Comparison of ENCODE assay signal across 8 mouse cellular contexts in genomic region chr9:102866893-102867292, GRCm38 (mm10). TPM values are rescaled to one million over a fixed set of nuclear protein-coding genes. Genes with fewer than 3 reads are reported as not detected.
A peak's percentile ranks its signal among the peaks of the same experiment; 100 is the strongest.
DNase-seq lines count a peak whose midpoint lies in the region; ATAC-seq and TF ChIP-seq lines count a peak whose summit lies in the region.

No protein-coding gene starts in this region.

- DNase-seq in CD4-positive, CD25-positive, alpha-beta regulatory T cell, adult 2 months (ENCODE audit: low read depth, low spot score), result peak; percentile 76
- DNase-seq in adrenal gland, postnatal 36 days, result peak; percentile 83 to 89
- peak; percentile 83 for DNase-seq in embryonic facial prominence, embryonic 11.5 days (ENCODE audit: low spot score)
- peak; percentile 73 to 87 for DNase-seq in heart, adult 18-20 months
- peak; percentile 57 to 79 for DNase-seq in kidney, adult 8-10 months
- peak; percentile 76 for DNase-seq in limb, embryonic 14.5 days (ENCODE audit: low spot score)
- peak; percentile 79 for DNase-seq in midbrain, postnatal 0 days (ENCODE audit: low spot score)
- DNase-seq in thymus, postnatal 0 days (ENCODE audit: low spot score), result peak; percentile 49

- H3K36me3 ChIP-seq in embryonic facial prominence, embryonic 11.5 days (replicated peaks; ENCODE audit: control insufficient read depth, insufficient read depth, low read depth, low read length), result no peaks in the 10 kb centered on the region; the same call in 1 of the 2 replicates
- H3K36me3 ChIP-seq in limb, embryonic 14.5 days (ENCODE audit: control insufficient read depth, insufficient read depth, low read length), result peaks cover 43% of the 10 kb centered on the region
- peaks cover 23% of the 10 kb centered on the region for H3K36me3 ChIP-seq in midbrain, postnatal 0 days (ENCODE audit: insufficient read depth, low read length)

- no peak overlapping the region for H3K9ac ChIP-seq in embryonic facial prominence, embryonic 11.5 days (replicated peaks; ENCODE audit: low read length)
- no peak overlapping the region for H3K9ac ChIP-seq in limb, embryonic 14.5 days (ENCODE audit: low read depth, low read length, severe bottlenecking)
- no peak overlapping the region for H3K9ac ChIP-seq in midbrain, postnatal 0 days (replicated peaks; ENCODE audit: low read length, poor library complexity, severe bottlenecking)

- H3K27me3 ChIP-seq in embryonic facial prominence, embryonic 11.5 days (ENCODE audit: control insufficient read depth, insufficient read depth, low read length), result no peaks in the 10 kb centered on the region
- no peaks in the 10 kb centered on the region for H3K27me3 ChIP-seq in limb, embryonic 14.5 days (ENCODE audit: control insufficient read depth, insufficient read depth, low read length)
- no peaks in the 10 kb centered on the region for H3K27me3 ChIP-seq in midbrain, postnatal 0 days (ENCODE audit: insufficient read depth, low read length)

- H3K4me3 ChIP-seq in embryonic facial prominence, embryonic 11.5 days (ENCODE audit: low read depth, low read length), result no peak overlapping the region
- H3K4me3 ChIP-seq in limb, embryonic 14.5 days (replicated peaks; ENCODE audit: low read length), result no peak overlapping the region
- no peak overlapping the region for H3K4me3 ChIP-seq in midbrain, postnatal 0 days (ENCODE audit: low read depth, low read length)

- no peak for TF ChIP-seq POLR2A in limb, embryonic 14.5 days (IDR thresholded peaks at IDR 0.05; ENCODE audit: borderline replicate concordance, extremely low read depth, insufficient read depth, insufficient read length)

- H3K4me2 ChIP-seq in embryonic facial prominence, embryonic 11.5 days (ENCODE audit: low read depth, low read length), result no peak overlapping the region
- H3K4me2 ChIP-seq in limb, embryonic 14.5 days (replicated peaks; ENCODE audit: low read depth, low read length, severe bottlenecking), result no peak overlapping the region
- no peak overlapping the region for H3K4me2 ChIP-seq in midbrain, postnatal 0 days (ENCODE audit: low read depth, low read length, poor library complexity, severe bottlenecking)

- peak; percentile 88 for TF ChIP-seq CTCF in midbrain, postnatal 0 days (IDR thresholded peaks at IDR 0.05)

- no peak for ATAC-seq in embryonic facial prominence, embryonic 11.5 days (replicated peaks; ENCODE audit: insufficient number of reproducible peaks, low FRiP score, low TSS enrichment, low read depth)
- peak; percentile 39; the same call in 1 of the 2 replicates for ATAC-seq in limb, embryonic 14.5 days (ENCODE audit: low FRiP score, low read depth)
- ATAC-seq in midbrain, postnatal 0 days (ENCODE audit: low FRiP score), result peak; percentile 72; the same call in 1 of the 2 replicates

- H3K27ac ChIP-seq in embryonic facial prominence, embryonic 11.5 days (replicated peaks; ENCODE audit: low read depth, low read length), result no peak overlapping the region
- H3K27ac ChIP-seq in limb, embryonic 14.5 days (replicated peaks; ENCODE audit: low read depth, low read length), result no peak overlapping the region
- no peak overlapping the region for H3K27ac ChIP-seq in midbrain, postnatal 0 days (ENCODE audit: low read depth, low read length)

- H3K9me3 ChIP-seq in embryonic facial prominence, embryonic 11.5 days (replicated peaks; ENCODE audit: control insufficient read depth, low read length), result no peaks in the 10 kb centered on the region
- no peaks in the 10 kb centered on the region for H3K9me3 ChIP-seq in limb, embryonic 14.5 days (ENCODE audit: control insufficient read depth, low read length)
- H3K9me3 ChIP-seq in midbrain, postnatal 0 days (ENCODE audit: low read length), result no peaks in the 10 kb centered on the region

- WGBS in embryonic facial prominence, embryonic 11.5 days, result 8% methylated on average over 4 of the region's 4 CpGs
- 10% methylated on average over 3 of the region's 4 CpGs for WGBS in limb, embryonic 14.5 days
- WGBS in midbrain, postnatal 0 days, result 7% methylated on average over 3 of the region's 4 CpGs

- no peaks in the 10 kb centered on the region for H3K4me1 ChIP-seq in embryonic facial prominence, embryonic 11.5 days (ENCODE audit: control insufficient read depth, insufficient read depth, low read length)
- H3K4me1 ChIP-seq in limb, embryonic 14.5 days (ENCODE audit: control insufficient read depth, insufficient read depth, low read length), result peaks cover 39% of the 10 kb centered on the region
- peaks cover 7% of the 10 kb centered on the region; the same call in 1 of the 2 replicates for H3K4me1 ChIP-seq in midbrain, postnatal 0 days (ENCODE audit: insufficient read depth, low read length)

RNA-seq across cellular contexts. Expression of gene Ryk, which starts 32.2 kb away (rescaled TPM):
- total RNA-seq in adrenal gland, postnatal 36 days (2021), result 10 to 100 TPM; 61.3 to 71.5 TPM
- polyA plus RNA-seq in embryonic facial prominence, embryonic 11.5 days (2014; fragmentation: Nextera tagmentation; extraction: Ambion mirVana), result 31.0 and 50.8 TPM in 2 replicates
- total RNA-seq in heart, adult 18-20 months (2021), result 10 to 100 TPM; 35.6 to 40.0 TPM
- polyA plus RNA-seq in limb, embryonic 14.5 days (2012; rRNA removed), result 79.8 and 83.7 TPM in 2 replicates
- 37.5 and 58.6 TPM in 2 replicates for polyA plus RNA-seq in limb, embryonic 14.5 days (2014; fragmentation: Nextera tagmentation; extraction: Ambion mirVana)
- total RNA-seq in midbrain, postnatal 0 days (2014; rRNA removed), result 39.2 and 43.0 TPM in 2 replicates
- polyA plus RNA-seq in midbrain, postnatal 0 days (2015; fragmentation: Nextera tagmentation; extraction: Ambion mirVana), result 7.9 and 9.5 TPM in 2 replicates
- polyA plus RNA-seq in thymus, postnatal 0 days (2015; fragmentation: Nextera tagmentation; extraction: Ambion mirVana), result 4.6 and 7.1 TPM in 2 replicates
